Mouse (Mus musculus) lung, adult 2 months (tissue): ENCODE results near the gene Gm5108. TPM values are rescaled to one million over a fixed set of nuclear protein-coding genes. Genes with fewer than 3 reads are reported as not detected.

Experiments
- DNase-seq: peaks from one replicate; pipeline ENCODE4 v3.0.0; 2022
- H3K4me1 ChIP-seq: fragments of 200-500 bp; 2 replicates; pipeline ENCODE4 v1.6.1; 2011; ENCODE audit warnings: low read length; ENCODE audit not compliant: control insufficient read depth, insufficient read depth
- H3K4me3 ChIP-seq: fragments of 200-500 bp; replicated peaks from 2 replicates; pipeline ENCODE3; 2011; ENCODE audit warnings: low read depth, mild to moderate bottlenecking, control low read depth, low read length; ENCODE audit errors: extremely low read depth
- CTCF ChIP-seq: fragments of 200-500 bp; IDR thresholded peaks from 2 replicates; pipeline ENCODE4 v1.5.1; 2011; ENCODE audit warnings: mild to moderate bottlenecking, low read length, control low read depth; ENCODE audit not compliant: insufficient read depth
- POLR2A ChIP-seq: fragments of 200-500 bp; IDR thresholded peaks from 2 replicates; pipeline ENCODE4 v1.6.1; 2011; ENCODE audit warnings: low read depth, mild to moderate bottlenecking, control low read depth, low read length, borderline replicate concordance; ENCODE audit errors: extremely low read depth
- WGBS: fragments of 180-500 bp; shearing (Covaris S2); methylation state at CpG from one replicate; pipeline ENCODE4 v1.1.7; 2018; 5-methylcytosine and 5-hydroxymethylcytosine counted together
- polyA plus RNA-seq: library from polyadenylated mRNA; depleted of rRNA; stranded (reverse); fragments of >200 nt; gene quantifications from 2 replicates; pipeline ENCODE4 v1.2.3, GENCODE M21; 2012; rRNA removed

Gene Gm5108
- polyA plus RNA-seq: not detected in 2 replicates

DNA sequence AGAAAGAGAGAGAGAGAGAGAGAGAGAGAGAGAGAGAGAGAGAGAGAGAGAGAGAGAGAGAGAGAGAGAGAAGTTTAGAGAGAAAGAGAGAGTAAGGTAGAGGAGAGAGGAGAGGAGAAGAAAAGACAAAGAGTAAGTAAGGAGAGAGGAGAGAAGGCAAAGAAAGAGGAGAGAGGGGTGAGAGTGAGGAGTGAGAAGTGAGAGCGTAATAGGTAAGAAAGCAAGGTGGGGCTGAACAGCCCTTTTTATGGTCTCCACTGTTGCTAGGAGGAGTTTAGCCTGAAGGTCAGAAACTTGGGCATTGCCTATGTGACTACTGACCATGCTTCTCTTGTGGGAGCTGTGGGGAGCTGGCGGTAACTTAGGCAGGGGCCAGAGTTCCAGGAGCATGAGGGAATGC is at the start of gene Gm5108:
Gm5108 (plus strand) TSS at position 301 of the 400 bp plus-strand sequence.
- DNase-seq: no peak
- no peak within 1 kb of the TSS for H3K4me3 ChIP-seq
- WGBS: 96% methylated on average over 2 of the region's 2 CpGs
- H3K4me1 ChIP-seq: no peaks in the 10 kb centered on the region; the same call in 1 of the 2 replicates
- TF ChIP-seq CTCF (no peak), POLR2A (no peak)

DNA sequence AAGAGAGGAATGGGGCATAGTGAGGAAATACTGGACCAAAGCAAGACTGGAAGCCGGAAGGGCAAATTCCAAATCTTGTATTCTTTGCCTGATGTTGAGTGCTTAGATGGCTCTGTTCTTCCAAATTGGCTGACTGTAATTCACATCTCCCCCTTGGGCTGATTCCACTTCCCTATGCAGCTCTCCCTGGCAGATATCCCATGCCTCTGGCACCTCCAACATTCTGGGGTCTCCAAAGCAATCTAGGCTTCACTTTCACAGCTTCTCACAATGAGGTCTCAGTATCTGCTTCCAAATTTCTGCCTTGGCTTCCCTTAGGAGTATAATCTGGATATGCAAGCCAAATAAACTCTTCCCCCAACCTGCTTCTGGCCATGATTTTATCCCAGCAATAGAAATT is 42.5 kb upstream of the Gm5108 start:
- 94% methylated on average over 1 of the region's 1 CpGs for WGBS
- no peak for DNase-seq
- Histone ChIP-seq H3K4me3 (no peak overlapping the region), H3K4me1 (0 out of 2 replicates have a peak, but pooled peaks cover 2% of the 10 kb centered on the region)
- TF ChIP-seq POLR2A: no peak
- TF ChIP-seq CTCF: no peak

DNA sequence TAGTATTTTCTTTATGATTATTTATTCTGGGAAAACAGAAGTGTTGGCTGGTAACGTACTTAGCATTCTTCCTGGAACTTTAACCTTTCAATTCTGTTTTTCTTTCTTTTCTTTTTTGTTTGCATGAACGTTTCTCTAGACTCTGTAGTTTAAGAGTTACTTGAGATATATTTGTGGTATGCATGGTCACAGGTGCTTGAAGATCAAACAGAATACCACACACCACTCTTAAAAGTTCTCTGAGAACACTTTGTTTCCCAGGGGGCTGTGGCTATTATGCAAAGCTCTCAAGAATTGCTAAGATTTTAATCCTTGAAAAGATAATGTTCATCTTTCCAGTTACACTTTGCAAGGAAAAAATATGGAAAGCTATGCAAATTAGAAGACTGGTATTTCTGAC is 36.9 kb upstream of the Gm5108 start:
- H3K4me3 ChIP-seq: no peak overlapping the region
- peaks cover 3% of the 10 kb centered on the region; the same call in 1 of the 2 replicates for H3K4me1 ChIP-seq
- 45% methylated on average over 2 of the region's 2 CpGs for WGBS
- TF ChIP-seq POLR2A: no peak
- TF ChIP-seq CTCF: no peak
- no peak for DNase-seq

DNA sequence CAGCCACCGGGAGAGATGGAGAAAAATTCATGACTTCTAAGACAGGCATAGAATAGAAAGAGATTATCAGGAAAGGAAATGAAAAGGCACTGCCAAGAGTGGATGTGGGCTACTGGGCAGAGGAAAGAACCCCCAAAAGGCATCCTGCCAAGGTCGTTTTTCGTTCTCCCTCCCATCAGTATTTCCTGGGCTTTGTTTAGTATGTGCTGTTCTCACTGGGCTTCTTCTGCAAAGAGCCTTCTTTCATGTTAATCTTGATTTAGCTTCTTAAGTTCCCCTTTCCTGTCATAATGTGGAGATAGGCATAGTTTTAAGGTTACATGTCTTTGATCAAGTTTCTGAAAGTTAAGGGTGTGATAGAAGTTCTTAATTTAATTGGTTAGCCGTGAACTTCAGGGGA is 10.9 kb upstream of the Gm5108 start:
- no peak for TF ChIP-seq POLR2A
- no peak for TF ChIP-seq CTCF
- Histone ChIP-seq H3K4me3 (no peak overlapping the region), H3K4me1 (peaks cover 16% of the 10 kb centered on the region; the same call in 1 of the 2 replicates)
- no peak for DNase-seq
- 21% methylated on average over 4 of the region's 4 CpGs for WGBS

DNA sequence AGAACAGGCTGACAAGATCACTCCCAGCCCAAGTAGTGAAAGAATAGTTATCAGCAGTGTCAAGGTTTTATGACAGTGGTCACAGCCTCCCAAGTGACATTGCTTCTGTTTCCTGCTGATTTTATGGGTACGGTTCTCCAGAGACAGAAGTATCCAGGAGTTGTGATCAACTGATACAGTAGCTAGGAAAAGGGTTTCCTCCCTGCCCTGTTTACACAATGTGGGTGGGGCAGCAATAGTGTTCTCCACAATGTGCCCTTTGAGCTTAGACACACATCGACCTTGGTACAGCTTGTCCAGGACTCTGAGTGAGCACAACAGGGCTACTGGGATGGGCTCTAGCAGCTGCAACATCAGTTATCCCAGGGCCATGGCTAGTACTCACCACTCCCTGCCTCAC is 9.8 kb upstream of the Gm5108 start:
- H3K4me3 ChIP-seq: no peak overlapping the region
- DNase-seq: no peak
- 23% methylated on average over 2 of the region's 2 CpGs for WGBS
- TF ChIP-seq POLR2A (peak; percentile 37; the same call in 1 of the 2 replicates), CTCF (no peak)
- H3K4me1 ChIP-seq: peaks cover 16% of the 10 kb centered on the region; the same call in 1 of the 2 replicates

GRCm38 (mm10) chr5:67943199-67943598 is 1.7 kb downstream of the Gm5108 start:
- 15% methylated on average over 2 of the region's 2 CpGs for WGBS
- Histone ChIP-seq H3K4me1 (no peaks in the 10 kb centered on the region; the same call in 1 of the 2 replicates), H3K4me3 (no peak overlapping the region)
- TF ChIP-seq POLR2A (no peak), CTCF (no peak)
- DNase-seq: no peak

DNA sequence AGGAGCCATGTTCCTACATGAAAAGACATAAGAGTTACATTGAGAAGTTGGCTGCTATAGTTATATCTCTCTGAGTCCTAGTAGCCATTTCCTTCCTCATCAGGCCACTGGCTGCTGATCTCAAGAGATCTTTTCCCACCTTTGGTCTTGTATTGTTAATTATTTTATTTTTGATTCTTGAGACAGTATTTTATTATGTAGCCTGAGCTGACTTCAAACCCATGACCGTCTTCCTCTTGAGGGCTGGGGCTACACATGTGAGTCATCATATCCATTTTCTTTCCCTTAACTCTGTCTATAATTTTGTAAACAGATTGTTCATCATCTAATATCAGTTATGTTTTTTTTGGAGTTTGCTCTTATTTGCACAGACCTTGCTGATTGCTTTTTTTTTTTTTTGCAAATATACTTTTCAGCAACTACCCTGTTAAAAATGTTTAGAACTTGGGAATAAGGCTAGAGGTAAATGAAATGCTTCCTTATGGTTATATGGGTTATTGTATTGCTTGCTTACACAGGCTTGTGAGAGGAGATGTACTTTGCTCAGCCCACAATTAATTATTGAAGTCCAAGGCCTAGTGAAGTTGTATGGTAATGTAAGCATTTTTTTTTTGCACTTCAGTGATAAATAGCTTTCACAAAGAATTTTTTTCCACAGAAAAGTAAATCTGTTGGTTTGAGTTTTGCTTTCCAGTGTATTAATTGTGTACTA is 2.8 kb downstream of the Gm5108 start:
- TF ChIP-seq POLR2A (no peak), CTCF (no peak)
- DNase-seq: no peak
- H3K4me1 ChIP-seq: no peaks in the 10 kb centered on the region; the same call in 1 of the 2 replicates
- 81% methylated on average over 1 of the region's 1 CpGs for WGBS
- H3K4me3 ChIP-seq: no peak overlapping the region

DNA sequence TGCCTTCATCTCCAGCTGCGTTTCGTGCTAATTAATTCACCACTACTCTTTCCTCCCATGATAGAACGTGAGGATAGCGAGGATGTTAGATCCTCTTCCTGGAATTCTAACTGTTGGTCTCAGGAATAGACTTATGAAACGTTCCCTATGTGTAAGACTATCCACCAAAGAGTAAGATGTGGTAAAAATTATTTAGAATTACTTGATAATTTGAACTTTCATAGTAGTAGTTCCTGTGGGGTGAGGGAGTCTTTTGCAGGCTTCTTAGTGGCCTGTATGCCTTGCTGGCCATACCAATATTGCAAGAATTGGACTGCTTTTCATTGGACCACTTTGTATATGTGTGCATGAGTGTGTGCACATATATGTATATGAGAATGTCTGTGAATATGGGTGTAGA is 4.9 kb downstream of the Gm5108 start, which contains the start of gene Gm21905:
Gm21905 (minus strand) TSS at position 101 of the 400 bp plus-strand sequence.
- 76% methylated on average over 5 of the region's 5 CpGs for WGBS
- TF ChIP-seq POLR2A: no peak
- H3K4me3 ChIP-seq: no peak within 1 kb of the TSS
- DNase-seq: no peak
- H3K4me1 ChIP-seq: no peaks in the 10 kb centered on the region; the same call in 1 of the 2 replicates

DNA sequence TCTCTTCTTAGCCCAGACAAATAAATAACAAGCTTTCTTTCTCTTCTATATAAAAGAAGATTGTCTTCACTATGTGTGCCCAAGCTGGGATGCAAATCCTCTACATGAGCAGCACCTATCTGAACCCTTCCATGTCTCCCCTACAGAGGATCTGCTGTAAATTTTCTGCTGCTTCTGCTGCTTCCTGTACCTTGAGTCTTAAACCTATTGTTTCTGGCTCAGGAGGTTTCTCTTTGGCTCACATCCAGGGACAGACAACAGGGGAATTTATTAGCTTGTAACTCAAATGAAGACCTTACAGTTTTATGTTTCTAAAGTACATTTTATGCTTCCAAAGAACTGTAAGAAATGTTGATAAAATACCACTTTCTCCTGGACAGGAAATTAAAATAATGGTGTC is 5.5 kb downstream of the Gm5108 start:
- TF ChIP-seq CTCF (no peak), POLR2A (no peak)
- Histone ChIP-seq H3K4me1 (no peaks in the 10 kb centered on the region; the same call in 1 of the 2 replicates), H3K4me3 (no peak overlapping the region)
- no peak for DNase-seq

GRCm38 (mm10) chr5:67948074-67948473 is 6.6 kb downstream of the Gm5108 start:
- DNase-seq: no peak
- WGBS: 92% methylated on average over 5 of the region's 5 CpGs
- TF ChIP-seq POLR2A (no peak), CTCF (no peak)
- no peak overlapping the region for H3K4me3 ChIP-seq
- H3K4me1 ChIP-seq: no peaks in the 10 kb centered on the region; the same call in 1 of the 2 replicates
